Mouse (Mus musculus) heart, postnatal 36 days (tissue): ENCODE results near the gene Foxp1. TPM values are rescaled to one million over a fixed set of nuclear protein-coding genes. Genes with fewer than 3 reads are reported as not detected.

Experiments
- DNase-seq, 2 experiments: peaks; one replicate each; pipeline ENCODE4 v3.0.0; 2021 to 2022
- intact Hi-C: fragments of 180-260 bp; cut with DNase I; formaldehyde crosslinking; loops from one replicate; pipeline ENCODE4 v1.15.1; 2025
- total RNA-seq, 2 experiments: library from RNA; stranded (reverse); gene quantifications; 2 replicates each; pipeline ENCODE4 v1.2.3; 2021

The Foxp1 gene
- total RNA-seq, 2 experiments from 2014 or later = 31.9 to 39.3 TPM

- no peak for DNase-seq
- intact Hi-C loops = no loop called here
Observed at GRCm38 (mm10) chr6:99402941-99403340, 119.6 kb downstream of the Foxp1 start.

- intact Hi-C loops = no loop called here
- DNase-seq = no peak
Observed at GRCm38 (mm10) chr6:99402370-99402769, 120.2 kb downstream of the Foxp1 start.

- DNase-seq = no peak
- intact Hi-C loops = no loop called here
Observed at GRCm38 (mm10) chr6:99401801-99402200, 120.7 kb downstream of the Foxp1 start.

GRCm38 (mm10) chr6:99401211-99401610 lies 121.3 kb downstream of the Foxp1 start:
- DNase-seq = no peak
- intact Hi-C loops = no loop called here

GRCm38 (mm10) chr6:99395745-99396144 lies 126.8 kb downstream of the Foxp1 start:
- intact Hi-C loops = no loop called here

GRCm38 (mm10) chr6:99394801-99395200 lies 127.7 kb downstream of the Foxp1 start:
- no peak for DNase-seq
- intact Hi-C loops = no loop called here

More at GRCm38 (mm10) chr6:99395745-99396144, 126.8 kb downstream of the Foxp1 start:
- DNase-seq = no peak

GRCm38 (mm10) chr6:99392484-99392883 lies 130.0 kb downstream of the Foxp1 start:
- intact Hi-C loops = no loop called here
- DNase-seq = no peak

GRCm38 (mm10) chr6:99388741-99389675 lies 133.5 kb downstream of the Foxp1 start:
- intact Hi-C loops = loop anchor here (5.0 kb wide), 1 partner anchor 122 kb away; no protein-coding TSS in a partner anchor
- peak; percentile 42 to 53 for DNase-seq

GRCm38 (mm10) chr6:99388023-99388422 lies 134.5 kb downstream of the Foxp1 start:
- no peak for DNase-seq
- intact Hi-C loops = loop anchor here (5.0 kb wide), 1 partner anchor 121 kb away; no protein-coding TSS in a partner anchor

- DNase-seq = no peak
- intact Hi-C loops = loop anchor here (5.0 kb wide), 1 partner anchor 118 kb away; no protein-coding TSS in a partner anchor
Observed at GRCm38 (mm10) chr6:99385059-99385604, 137.4 kb downstream of the Foxp1 start.

GRCm38 (mm10) chr6:99383846-99384472 lies 138.6 kb downstream of the Foxp1 start:
- intact Hi-C loops = no loop called here
- no peak for DNase-seq

GRCm38 (mm10) chr6:99380146-99380545 lies 142.4 kb downstream of the Foxp1 start:
- DNase-seq = no peak
- intact Hi-C loops = no loop called here

GRCm38 (mm10) chr6:99378997-99379710 lies 143.4 kb downstream of the Foxp1 start:
- DNase-seq = peak; percentile 43 to 53
- intact Hi-C loops = no loop called here

GRCm38 (mm10) chr6:99377716-99378115 lies 144.8 kb downstream of the Foxp1 start:
- intact Hi-C loops = no loop called here
- peak in 1 of 2 experiments; percentile 18 for DNase-seq

- intact Hi-C loops = no loop called here
- DNase-seq = no peak
Observed at GRCm38 (mm10) chr6:99377131-99377530, 145.4 kb downstream of the Foxp1 start.

- DNase-seq = no peak
- intact Hi-C loops = no loop called here
Observed at GRCm38 (mm10) chr6:99376721-99377120, 145.8 kb downstream of the Foxp1 start.

GRCm38 (mm10) chr6:99375865-99376264 lies 146.7 kb downstream of the Foxp1 start:
- intact Hi-C loops = no loop called here

GRCm38 (mm10) chr6:99375376-99375775 lies 147.1 kb downstream of the Foxp1 start:
- intact Hi-C loops = no loop called here

More at GRCm38 (mm10) chr6:99375865-99376264, 146.7 kb downstream of the Foxp1 start:
- DNase-seq = no peak

GRCm38 (mm10) chr6:99374448-99375271 lies 147.9 kb downstream of the Foxp1 start:
- peak in 1 of 2 experiments; percentile 25 for DNase-seq
- intact Hi-C loops = no loop called here

More at GRCm38 (mm10) chr6:99375376-99375775, 147.1 kb downstream of the Foxp1 start:
- no peak for DNase-seq
